Mouse (Mus musculus): Measurements from ENCODE around the gene Zmpste24.

DNA sequence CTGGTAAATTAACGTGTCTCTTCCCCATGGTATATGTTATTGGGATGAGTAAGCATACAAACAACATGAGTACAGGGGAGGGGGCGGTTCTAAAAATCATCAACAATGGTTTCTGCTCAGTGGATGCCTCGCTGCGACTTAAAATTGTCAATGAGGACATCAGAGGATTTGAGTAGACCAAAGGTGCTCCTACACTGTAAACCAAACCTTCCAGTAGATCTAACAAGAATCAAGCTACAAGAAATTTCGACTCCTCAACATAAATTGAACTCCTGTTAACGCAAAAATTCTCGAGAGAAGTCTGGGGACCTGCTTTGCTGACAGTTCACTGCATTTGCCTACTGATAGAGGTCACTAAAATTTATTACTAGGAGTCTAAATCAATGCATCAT is 82.8 kb downstream of the Zmpste24 start:
- TF ChIP-seq CTCF (IDR thresholded peaks at IDR 0.05; ENCODE audit: low read depth, low read length): no peak
- TF ChIP-seq TAL1 (conservative IDR thresholded peaks at IDR 0.05; ENCODE audit: low read depth, low read length): no peak
- no peak for TF ChIP-seq GATA1 (IDR thresholded peaks at IDR 0.05; ENCODE audit: borderline replicate concordance, low read length)
